Mouse (Mus musculus): ENCODE measurements around the gene Map2.

DNA sequence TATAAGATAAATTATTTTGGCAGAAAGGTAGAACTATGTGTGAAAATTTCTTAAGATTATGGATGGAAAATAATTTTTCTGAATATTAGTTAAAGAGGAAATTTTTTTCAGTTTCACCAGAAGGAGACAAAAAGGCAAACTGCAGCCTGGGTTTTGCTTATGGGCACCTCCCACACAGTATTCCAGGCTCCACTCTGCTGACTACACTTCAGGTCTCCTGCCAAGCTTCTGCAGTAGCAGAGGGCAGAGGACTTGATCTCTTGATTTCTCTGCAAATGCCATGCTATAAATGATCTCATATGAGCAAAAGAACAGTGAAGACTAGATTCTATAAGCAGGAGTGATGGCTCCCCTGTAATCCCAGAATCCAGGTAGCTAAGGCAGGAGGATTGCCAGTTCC, 149.9 kb downstream of the Map2 start:
- TF ChIP-seq CTCF (conservative IDR thresholded peaks at IDR 0.05; ENCODE audit: low read length) (no peak), NANOG (IDR thresholded peaks at IDR 0.05; ENCODE audit: borderline replicate concordance, low read length) (no peak)

Data from E14TG2a.4 (cell line).